Mouse (Mus musculus): Measurements from ENCODE around the gene Pon3. TPM values are rescaled to one million over a fixed set of nuclear protein-coding genes. Genes with fewer than 3 reads are reported as not detected.

Pon3 gene
- polyA plus RNA-seq (2012; rRNA removed) = 28.2 and 39.8 TPM in 2 replicates

- WGBS = 2% methylated on average over 16 of the region's 16 CpGs
Measured at GRCm38 (mm10) chr6:5255722-5256451, at the start of gene Pon3. Gene Pon3, minus strand, starts transcription at chr6:5256286.

GRCm38 (mm10) chr6:5304956-5305355 lies 48.9 kb upstream of the Pon3 start:
- no peak for DNase-seq
- Histone ChIP-seq H3K4me1 (ENCODE audit: control insufficient read depth, insufficient read depth, low read length) (no peaks in the 10 kb centered on the region; the same call in 1 of the 2 replicates), H3K4me3 (replicated peaks; ENCODE audit: extremely low read depth, low read depth, low read length) (no peak overlapping the region)
- WGBS = 88% methylated on average over 8 of the region's 8 CpGs
- TF ChIP-seq CTCF (IDR thresholded peaks at IDR 0.05; ENCODE audit: insufficient read depth, low read length) (no peak), POLR2A (IDR thresholded peaks at IDR 0.05; ENCODE audit: borderline replicate concordance, extremely low read depth, low read depth, low read length) (no peak)

More at GRCm38 (mm10) chr6:5255722-5256451, at the start of gene Pon3:
- peak; percentile 75 for DNase-seq
- peak within 1 kb of the TSS; percentile 54 for H3K4me3 ChIP-seq (replicated peaks; ENCODE audit: extremely low read depth, low read depth, low read length)
- TF ChIP-seq POLR2A (IDR thresholded peaks at IDR 0.05; ENCODE audit: borderline replicate concordance, extremely low read depth, low read depth, low read length) = peak; percentile 87; the same call in 1 of the 2 replicates
- no peak for TF ChIP-seq CTCF (IDR thresholded peaks at IDR 0.05; ENCODE audit: insufficient read depth, low read length)
- H3K4me1 ChIP-seq (ENCODE audit: control insufficient read depth, insufficient read depth, low read length) = no peaks in the 10 kb centered on the region

- TF ChIP-seq CTCF (IDR thresholded peaks at IDR 0.05; ENCODE audit: insufficient read depth, low read length) (no peak), POLR2A (IDR thresholded peaks at IDR 0.05; ENCODE audit: borderline replicate concordance, extremely low read depth, low read depth, low read length) (no peak)
- peaks cover 7% of the 10 kb centered on the region; the same call in 1 of the 2 replicates for H3K4me1 ChIP-seq (ENCODE audit: control insufficient read depth, insufficient read depth, low read length)
- H3K4me3 ChIP-seq (replicated peaks; ENCODE audit: extremely low read depth, low read depth, low read length) = no peak overlapping the region
- DNase-seq = no peak
- 82% methylated on average over 8 of the region's 8 CpGs for WGBS
Measured at GRCm38 (mm10) chr6:5300629-5301028, 44.5 kb upstream of the Pon3 start.

- Histone ChIP-seq H3K4me3 (replicated peaks; ENCODE audit: extremely low read depth, low read depth, low read length) (no peak overlapping the region), H3K4me1 (ENCODE audit: control insufficient read depth, insufficient read depth, low read length) (peaks cover 9% of the 10 kb centered on the region; the same call in 1 of the 2 replicates)
- TF ChIP-seq CTCF (IDR thresholded peaks at IDR 0.05; ENCODE audit: insufficient read depth, low read length) = no peak
- TF ChIP-seq POLR2A (IDR thresholded peaks at IDR 0.05; ENCODE audit: borderline replicate concordance, extremely low read depth, low read depth, low read length) = no peak
- WGBS = 83% methylated on average over 5 of the region's 5 CpGs
- DNase-seq = no peak
Measured at GRCm38 (mm10) chr6:5299561-5299960, 43.5 kb upstream of the Pon3 start.

- H3K4me1 ChIP-seq (ENCODE audit: control insufficient read depth, insufficient read depth, low read length) = peaks cover 9% of the 10 kb centered on the region; the same call in 1 of the 2 replicates
- peak within 1 kb of the TSS; percentile 83 for H3K4me3 ChIP-seq (replicated peaks; ENCODE audit: extremely low read depth, low read depth, low read length)
- no peak for TF ChIP-seq CTCF (IDR thresholded peaks at IDR 0.05; ENCODE audit: insufficient read depth, low read length)
- peak; percentile 87 for TF ChIP-seq POLR2A (IDR thresholded peaks at IDR 0.05; ENCODE audit: borderline replicate concordance, extremely low read depth, low read depth, low read length)
- under 1% methylated on average over 34 of the region's 47 CpGs for WGBS
- peak; percentile 83 for DNase-seq
Measured at GRCm38 (mm10) chr6:5298092-5298554, 42.0 kb upstream of the Pon3 start, which contains the start of gene Pon2. Gene Pon2, minus strand, starts transcription at chr6:5298455.

GRCm38 (mm10) chr6:5297321-5298091 lies 41.4 kb upstream of the Pon3 start:
- DNase-seq = peak; percentile 58
- no peak for TF ChIP-seq CTCF (IDR thresholded peaks at IDR 0.05; ENCODE audit: insufficient read depth, low read length)
- TF ChIP-seq POLR2A (IDR thresholded peaks at IDR 0.05; ENCODE audit: borderline replicate concordance, extremely low read depth, low read depth, low read length) = peak; percentile 16; the same call in 1 of the 2 replicates
- Histone ChIP-seq H3K4me1 (ENCODE audit: control insufficient read depth, insufficient read depth, low read length) (peaks cover 9% of the 10 kb centered on the region; the same call in 1 of the 2 replicates), H3K4me3 (replicated peaks; ENCODE audit: extremely low read depth, low read depth, low read length) (peak overlapping the region; percentile 83)
- WGBS = under 1% methylated on average over 23 of the region's 25 CpGs

GRCm38 (mm10) chr6:5296067-5296466 lies 40.0 kb upstream of the Pon3 start:
- Histone ChIP-seq H3K4me1 (ENCODE audit: control insufficient read depth, insufficient read depth, low read length) (peaks cover 9% of the 10 kb centered on the region; the same call in 1 of the 2 replicates), H3K4me3 (replicated peaks; ENCODE audit: extremely low read depth, low read depth, low read length) (no peak overlapping the region)
- 71% methylated on average over 7 of the region's 7 CpGs for WGBS
- no peak for DNase-seq
- TF ChIP-seq CTCF (IDR thresholded peaks at IDR 0.05; ENCODE audit: insufficient read depth, low read length) = no peak
- TF ChIP-seq POLR2A (IDR thresholded peaks at IDR 0.05; ENCODE audit: borderline replicate concordance, extremely low read depth, low read depth, low read length) = no peak

GRCm38 (mm10) chr6:5294659-5295449 lies 38.8 kb upstream of the Pon3 start:
- DNase-seq = no peak
- TF ChIP-seq POLR2A (IDR thresholded peaks at IDR 0.05; ENCODE audit: borderline replicate concordance, extremely low read depth, low read depth, low read length) = no peak
- no peak for TF ChIP-seq CTCF (IDR thresholded peaks at IDR 0.05; ENCODE audit: insufficient read depth, low read length)
- WGBS = 83% methylated on average over 16 of the region's 16 CpGs
- no peak overlapping the region for H3K4me3 ChIP-seq (replicated peaks; ENCODE audit: extremely low read depth, low read depth, low read length)
- peaks cover 9% of the 10 kb centered on the region; the same call in 1 of the 2 replicates for H3K4me1 ChIP-seq (ENCODE audit: control insufficient read depth, insufficient read depth, low read length)

Data from lung, adult 2 months (tissue).